Mouse (Mus musculus): Measurements from ENCODE around the gene Spcs1. TPM values are rescaled to one million over a fixed set of nuclear protein-coding genes. Genes with fewer than 3 reads are reported as not detected.

Spcs1 gene
- polyA plus RNA-seq, 1 experiment from 2014 or later, result 395 TPM

Other genes with a start within 250 kb of the Spcs1 start
- gene Tmem110, start 176.1 kb downstream of the Spcs1 start, polyA plus RNA-seq (2014; fragmentation: Nextera tagmentation; extraction: Ambion mirVana), result 15.4 and 16.3 TPM in 2 replicates
- 3.3 and 4.3 TPM in 2 replicates for gene Mustn1, start 122.5 kb downstream of the Spcs1 start, polyA plus RNA-seq (2014; fragmentation: Nextera tagmentation; extraction: Ambion mirVana)
- 0.27 and 0.53 TPM in 2 replicates for gene Itih4, start 115.2 kb downstream of the Spcs1 start, polyA plus RNA-seq (2014; fragmentation: Nextera tagmentation; extraction: Ambion mirVana)
- 1.5 and 2.2 TPM in 2 replicates for gene Itih3, start 77.9 kb downstream of the Spcs1 start, polyA plus RNA-seq (2014; fragmentation: Nextera tagmentation; extraction: Ambion mirVana)
- gene Itih1, start 58.4 kb downstream of the Spcs1 start, polyA plus RNA-seq (2014; fragmentation: Nextera tagmentation; extraction: Ambion mirVana), result not detected in 2 replicates
- gene Nek4, start 50.3 kb downstream of the Spcs1 start, polyA plus RNA-seq (2014; fragmentation: Nextera tagmentation; extraction: Ambion mirVana), result 5.4 and 5.5 TPM in 2 replicates
- gene Glt8d1, start 272 bp downstream of the Spcs1 start, polyA plus RNA-seq (2014; fragmentation: Nextera tagmentation; extraction: Ambion mirVana), result 48.1 and 60.3 TPM in 2 replicates
- gene Pbrm1, start 17.5 kb upstream of the Spcs1 start, polyA plus RNA-seq (2014; fragmentation: Nextera tagmentation; extraction: Ambion mirVana), result 75.1 and 89.0 TPM in 2 replicates
- 49.3 and 51.4 TPM in 2 replicates for gene Gnl3, start 17.5 kb upstream of the Spcs1 start, polyA plus RNA-seq (2014; fragmentation: Nextera tagmentation; extraction: Ambion mirVana)
- 98.2 and 107 TPM in 2 replicates for gene Smim4, start 127.3 kb upstream of the Spcs1 start, polyA plus RNA-seq (2014; fragmentation: Nextera tagmentation; extraction: Ambion mirVana)
- 329 and 341 TPM in 2 replicates for gene Nt5dc2, start 129.4 kb upstream of the Spcs1 start, polyA plus RNA-seq (2014; fragmentation: Nextera tagmentation; extraction: Ambion mirVana)
- gene Stab1, start 167.0 kb upstream of the Spcs1 start, polyA plus RNA-seq (2014; fragmentation: Nextera tagmentation; extraction: Ambion mirVana), result 56.0 and 66.8 TPM in 2 replicates
- 5,119 and 5,195 TPM in 2 replicates for gene Tnnc1, start 206.6 kb upstream of the Spcs1 start, polyA plus RNA-seq (2014; fragmentation: Nextera tagmentation; extraction: Ambion mirVana)
- gene Nisch, start 215.3 kb upstream of the Spcs1 start, polyA plus RNA-seq (2014; fragmentation: Nextera tagmentation; extraction: Ambion mirVana), result 308 and 317 TPM in 2 replicates
- 0.23 and 0.26 TPM in 2 replicates for gene Sema3g, start 216.2 kb upstream of the Spcs1 start, polyA plus RNA-seq (2014; fragmentation: Nextera tagmentation; extraction: Ambion mirVana)
- gene Phf7, start 249.6 kb upstream of the Spcs1 start, polyA plus RNA-seq (2014; fragmentation: Nextera tagmentation; extraction: Ambion mirVana), result 9.4 and 9.6 TPM in 2 replicates
- 47.6 TPM in 2 replicates for gene Bap1, start 249.8 kb upstream of the Spcs1 start, polyA plus RNA-seq (2014; fragmentation: Nextera tagmentation; extraction: Ambion mirVana)

Measured in heart, embryonic 14.5 days (tissue).